Mouse (Mus musculus) limb, embryonic 13.5 days (tissue): Measurements from ENCODE around the gene Svbp. TPM values are rescaled to one million over a fixed set of nuclear protein-coding genes. Genes with fewer than 3 reads are reported as not detected.

ENCODE experiments used
- ATAC-seq: fragments of 200-750 bp; cut with Nextera tagmentation; 2 replicates; pipeline ENCODE4 v1.8.0; 2017; ENCODE audit warnings: low read depth, moderate number of reproducible peaks, moderate TSS enrichment; ENCODE audit not compliant: low FRiP score
- H3K27ac ChIP-seq: fragments of 300-500 bp; sonication (generic); 2 replicates; pipeline ENCODE4 v1.5.1; 2015; ENCODE audit warnings: inconsistent platforms, mild to moderate bottlenecking, moderate library complexity
- H3K27me3 ChIP-seq: fragments of 300-500 bp; sonication (generic); 2 replicates; pipeline ENCODE4 v1.6.1; 2015; ENCODE audit warnings: mild to moderate bottlenecking, inconsistent platforms
- H3K36me3 ChIP-seq: fragments of 300-500 bp; sonication (generic); 2 replicates; pipeline ENCODE4 v1.6.1; 2015; ENCODE audit warnings: inconsistent platforms, mild to moderate bottlenecking, moderate library complexity
- H3K4me1 ChIP-seq: fragments of 300-500 bp; sonication (generic); 2 replicates; pipeline ENCODE4 v1.6.1; 2015; ENCODE audit warnings: inconsistent platforms
- H3K4me2 ChIP-seq: fragments of 300-500 bp; sonication (generic); replicated peaks from 2 replicates; pipeline ENCODE4 v1.6.1; 2015; ENCODE audit warnings: inconsistent platforms, mild to moderate bottlenecking, moderate library complexity
- H3K4me3 ChIP-seq: fragments of 300-500 bp; sonication (generic); 2 replicates; pipeline ENCODE4 v1.5.1; 2015; ENCODE audit warnings: moderate library complexity, mild to moderate bottlenecking, inconsistent platforms
- H3K9ac ChIP-seq: fragments of 300-500 bp; sonication (generic); 2 replicates; pipeline ENCODE4 v1.6.1; 2015; ENCODE audit warnings: mild to moderate bottlenecking, inconsistent platforms
- H3K9me3 ChIP-seq: fragments of 300-500 bp; sonication (generic); 2 replicates; pipeline ENCODE4 v1.6.1; 2016; ENCODE audit warnings: inconsistent platforms
- WGBS: fragments of 180-500 bp; shearing (Covaris S2); methylation state at CpG from one replicate; pipeline ENCODE4 v1.1.7; 2015; 5-methylcytosine and 5-hydroxymethylcytosine counted together
- polyA plus RNA-seq: library from polyadenylated mRNA; unstranded; fragments of >200 nt; fragmentation: Nextera tagmentation; extraction: Ambion mirVana; gene quantifications from 2 replicates; pipeline ENCODE4 v1.2.1, GENCODE M21; 2015

The Svbp gene
- polyA plus RNA-seq, 1 experiment from 2014 or later: 223 TPM

DNA sequence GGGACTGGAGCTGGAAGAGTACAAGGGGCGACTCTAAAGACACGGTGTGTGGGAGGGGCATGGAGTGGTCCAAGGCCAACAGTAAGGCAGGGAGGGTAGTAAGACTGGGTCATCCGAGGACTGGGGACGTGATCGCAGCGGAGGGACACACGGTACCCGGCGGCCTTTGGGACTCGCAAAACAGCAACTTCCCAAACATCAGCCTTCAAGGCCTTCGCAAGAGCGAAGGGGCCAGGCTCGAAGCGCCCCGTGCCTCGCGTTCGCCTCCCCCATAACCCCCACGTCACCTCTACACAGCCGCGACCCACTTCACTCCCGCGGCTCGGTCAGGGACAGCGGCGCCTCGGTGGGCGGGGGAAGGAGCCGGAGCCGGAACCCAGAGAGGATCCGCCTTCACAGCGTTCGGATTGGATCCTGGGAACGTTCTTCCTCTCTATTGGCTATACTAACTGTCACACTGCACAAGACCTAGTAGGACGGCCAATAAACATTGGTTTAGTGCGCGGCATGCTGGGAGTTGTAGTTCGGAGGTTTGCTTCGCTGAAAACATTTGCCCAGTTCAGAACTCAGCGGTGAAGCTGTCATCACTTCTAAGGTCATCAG is 21.2 kb upstream of the Svbp start, which contains the start of gene Zfp691:
Gene Zfp691, minus strand, starts transcription at position 345 of the 603 bp plus-strand sequence.
- peak; percentile 100 for ATAC-seq
- Histone ChIP-seq H3K9me3 (no peaks in the 10 kb centered on the region), H3K4me3 (peak within 1 kb of the TSS; percentile 77), H3K4me2 (peak within 1 kb of the TSS; percentile 83), H3K4me1 (peaks cover 19% of the 10 kb centered on the region), H3K36me3 (peaks cover 24% of the 10 kb centered on the region), H3K27me3 (no peaks in the 10 kb centered on the region), H3K9ac (peak within 1 kb of the TSS; percentile 81), H3K27ac (peak within 1 kb of the TSS; percentile 22; the same call in 1 of the 2 replicates)
- under 1% methylated on average over 40 of the region's 40 CpGs for WGBS

DNA sequence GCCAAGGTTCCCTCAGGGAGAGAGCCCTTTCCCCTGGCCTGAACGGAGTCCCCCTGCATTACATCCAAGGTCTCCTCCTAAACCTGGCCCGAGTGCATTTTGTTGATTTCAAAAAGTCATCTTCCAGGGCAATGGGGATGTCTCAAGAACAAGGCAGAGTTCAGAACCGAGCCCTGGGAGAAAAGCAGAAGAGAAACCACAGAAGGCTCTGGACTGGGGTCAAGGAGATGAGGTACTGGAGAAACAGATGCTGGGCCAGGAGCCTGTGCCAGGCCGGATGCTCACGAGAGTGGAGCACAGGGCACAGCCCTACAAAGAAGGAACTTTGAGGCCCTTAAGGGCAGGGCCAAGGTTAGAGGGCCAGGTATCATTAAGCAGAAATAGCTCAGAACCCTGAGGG is 17.4 kb upstream of the Svbp start:
- 71% methylated on average over 5 of the region's 5 CpGs for WGBS
- Histone ChIP-seq H3K9ac (no peak overlapping the region), H3K9me3 (no peaks in the 10 kb centered on the region), H3K4me2 (no peak overlapping the region), H3K27me3 (no peaks in the 10 kb centered on the region), H3K4me1 (peaks cover 10% of the 10 kb centered on the region), H3K27ac (no peak overlapping the region), H3K4me3 (no peak overlapping the region), H3K36me3 (no peaks in the 10 kb centered on the region)
- no peak for ATAC-seq

DNA sequence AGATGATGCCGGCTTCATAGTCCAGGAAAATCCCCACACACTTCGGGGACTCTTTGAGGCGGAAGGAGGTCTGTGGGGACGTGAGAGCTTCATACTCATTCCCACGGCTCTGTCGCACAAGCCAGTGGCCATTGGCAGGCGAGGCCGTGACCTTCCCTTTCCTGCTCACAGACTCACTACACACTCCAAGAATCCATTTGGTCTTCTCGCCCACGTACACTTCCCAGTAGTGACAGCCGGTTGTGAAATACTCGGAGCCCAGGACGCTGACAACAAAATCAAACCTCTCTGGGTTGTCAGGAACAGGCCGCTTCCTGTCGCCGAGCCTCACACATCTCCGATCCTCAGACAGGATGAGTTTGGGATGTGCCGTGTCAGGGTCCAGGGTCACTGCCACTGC is 16.8 kb upstream of the Svbp start:
- H3K9ac ChIP-seq: no peak overlapping the region
- 76% methylated on average over 18 of the region's 18 CpGs for WGBS
- no peak overlapping the region for H3K4me2 ChIP-seq
- no peak overlapping the region for H3K27ac ChIP-seq
- no peak for ATAC-seq
- H3K4me3 ChIP-seq: no peak overlapping the region
- no peaks in the 10 kb centered on the region for H3K36me3 ChIP-seq
- no peaks in the 10 kb centered on the region for H3K9me3 ChIP-seq
- H3K4me1 ChIP-seq: peaks cover 4% of the 10 kb centered on the region
- H3K27me3 ChIP-seq: no peaks in the 10 kb centered on the region

DNA sequence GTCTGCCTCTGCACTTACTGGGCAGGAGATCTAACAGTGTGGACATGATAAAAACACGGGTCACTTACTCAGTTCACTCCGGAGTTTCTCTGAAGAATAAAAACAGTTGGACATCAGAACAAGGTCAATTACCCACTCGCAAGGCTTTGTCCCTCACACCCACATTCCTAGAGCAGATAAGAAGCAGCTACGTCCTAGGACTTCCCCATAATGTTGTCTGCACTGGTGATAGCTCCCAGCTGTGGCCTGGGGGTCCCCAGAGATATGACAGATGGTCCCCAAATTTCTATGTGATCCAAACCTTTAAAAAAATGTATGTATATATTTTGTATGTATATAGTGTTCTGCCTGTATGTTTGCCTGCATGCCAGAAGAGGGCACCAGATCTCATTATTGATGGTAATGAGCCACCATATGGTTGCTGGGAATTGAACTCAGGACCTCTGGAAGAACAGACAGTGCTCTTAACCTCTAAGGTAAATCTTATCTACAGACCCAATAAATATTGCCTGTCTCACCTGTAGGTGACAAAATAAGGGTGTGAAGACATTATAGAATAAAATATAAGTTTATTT is 14.9 kb upstream of the Svbp start:
- no peak overlapping the region for H3K4me2 ChIP-seq
- no peaks in the 10 kb centered on the region for H3K4me1 ChIP-seq
- no peaks in the 10 kb centered on the region for H3K27me3 ChIP-seq
- no peaks in the 10 kb centered on the region for H3K36me3 ChIP-seq
- WGBS: 57% methylated on average over 4 of the region's 4 CpGs
- no peak for ATAC-seq
- H3K9ac ChIP-seq: no peak overlapping the region
- no peak overlapping the region for H3K4me3 ChIP-seq
- H3K9me3 ChIP-seq: no peaks in the 10 kb centered on the region
- H3K27ac ChIP-seq: no peak overlapping the region

DNA sequence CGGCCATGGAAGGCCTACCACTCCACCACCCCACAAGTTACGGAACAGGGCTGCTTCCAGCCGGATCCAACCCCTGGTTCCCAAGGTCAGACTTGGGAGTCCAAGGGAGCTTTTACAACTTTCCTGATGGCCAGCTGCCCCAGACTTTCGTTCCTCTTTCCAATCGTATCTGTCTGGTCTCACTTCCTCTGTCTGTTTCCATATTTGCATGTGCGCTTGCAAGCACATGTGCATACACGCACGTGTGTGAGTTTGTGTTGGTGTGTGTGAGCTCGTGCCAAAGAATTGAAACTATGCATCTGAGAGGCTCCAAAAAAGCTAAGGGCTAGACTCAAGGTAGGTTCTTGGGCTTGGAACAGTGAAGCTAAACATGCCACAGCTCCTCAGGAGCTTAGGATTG is 13.7 kb upstream of the Svbp start:
- no peaks in the 10 kb centered on the region for H3K9me3 ChIP-seq

DNA sequence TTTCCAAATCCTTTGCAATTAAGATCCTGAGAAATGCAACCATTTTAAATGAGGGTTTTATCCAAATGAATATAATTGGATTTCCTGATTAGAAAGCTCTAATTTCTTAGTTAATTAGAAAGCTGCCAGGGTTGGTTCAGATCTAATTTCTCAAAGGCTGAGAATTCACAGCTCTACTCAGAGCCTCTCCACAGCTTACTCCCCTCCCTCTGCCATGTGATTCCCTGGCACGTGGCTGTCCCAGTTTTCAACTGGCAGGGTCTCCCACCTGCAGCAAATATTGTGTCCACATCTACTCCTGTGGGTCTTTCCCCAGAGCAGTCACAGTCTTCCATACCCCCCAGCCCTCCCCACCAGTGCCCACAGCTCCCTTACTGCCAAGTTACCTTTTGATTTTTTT is 11.6 kb upstream of the Svbp start:
- no peak overlapping the region for H3K4me3 ChIP-seq
- no peak for ATAC-seq

More for the DNA sequence above, 13.7 kb upstream of the Svbp start:
- H3K4me3 ChIP-seq: no peak overlapping the region
- H3K27me3 ChIP-seq: no peaks in the 10 kb centered on the region
- 85% methylated on average over 9 of the region's 9 CpGs for WGBS
- H3K4me2 ChIP-seq: no peak overlapping the region
- ATAC-seq: no peak
- H3K27ac ChIP-seq: no peak overlapping the region
- no peak overlapping the region for H3K9ac ChIP-seq
- no peaks in the 10 kb centered on the region for H3K36me3 ChIP-seq
- H3K4me1 ChIP-seq: no peaks in the 10 kb centered on the region

DNA sequence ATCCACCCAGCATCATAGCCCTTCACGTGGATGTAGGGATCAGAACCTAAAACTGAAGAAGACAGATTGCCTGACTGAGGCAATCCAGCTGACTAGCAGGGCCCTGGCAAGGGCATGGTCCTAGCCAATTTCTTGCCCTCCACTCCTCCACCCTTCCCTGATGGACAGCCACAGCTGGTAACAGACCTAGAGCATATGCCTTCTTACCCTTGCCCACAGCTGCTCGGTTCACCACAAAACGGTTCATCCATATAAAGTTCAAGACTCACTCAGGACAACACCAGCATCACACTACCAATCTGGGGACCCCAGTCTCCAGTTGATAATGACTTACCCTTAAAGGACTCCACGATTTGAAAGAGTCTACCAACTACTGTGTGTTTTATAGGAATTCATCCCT is 9.3 kb upstream of the Svbp start:
- no peaks in the 10 kb centered on the region for H3K4me1 ChIP-seq
- no peak overlapping the region for H3K9ac ChIP-seq
- no peaks in the 10 kb centered on the region for H3K36me3 ChIP-seq
- no peak for ATAC-seq
- WGBS: 75% methylated on average over 4 of the region's 4 CpGs
- no peaks in the 10 kb centered on the region for H3K9me3 ChIP-seq
- no peak overlapping the region for H3K27ac ChIP-seq
- H3K27me3 ChIP-seq: no peaks in the 10 kb centered on the region
- H3K4me2 ChIP-seq: no peak overlapping the region
- H3K4me3 ChIP-seq: no peak overlapping the region

More for the DNA sequence above, 11.6 kb upstream of the Svbp start:
- 59% methylated on average over 1 of the region's 1 CpGs for WGBS
- no peaks in the 10 kb centered on the region for H3K9me3 ChIP-seq
- H3K4me2 ChIP-seq: no peak overlapping the region
- no peak overlapping the region for H3K27ac ChIP-seq
- no peak overlapping the region for H3K9ac ChIP-seq
- H3K4me1 ChIP-seq: no peaks in the 10 kb centered on the region
- H3K36me3 ChIP-seq: no peaks in the 10 kb centered on the region
- H3K27me3 ChIP-seq: no peaks in the 10 kb centered on the region

DNA sequence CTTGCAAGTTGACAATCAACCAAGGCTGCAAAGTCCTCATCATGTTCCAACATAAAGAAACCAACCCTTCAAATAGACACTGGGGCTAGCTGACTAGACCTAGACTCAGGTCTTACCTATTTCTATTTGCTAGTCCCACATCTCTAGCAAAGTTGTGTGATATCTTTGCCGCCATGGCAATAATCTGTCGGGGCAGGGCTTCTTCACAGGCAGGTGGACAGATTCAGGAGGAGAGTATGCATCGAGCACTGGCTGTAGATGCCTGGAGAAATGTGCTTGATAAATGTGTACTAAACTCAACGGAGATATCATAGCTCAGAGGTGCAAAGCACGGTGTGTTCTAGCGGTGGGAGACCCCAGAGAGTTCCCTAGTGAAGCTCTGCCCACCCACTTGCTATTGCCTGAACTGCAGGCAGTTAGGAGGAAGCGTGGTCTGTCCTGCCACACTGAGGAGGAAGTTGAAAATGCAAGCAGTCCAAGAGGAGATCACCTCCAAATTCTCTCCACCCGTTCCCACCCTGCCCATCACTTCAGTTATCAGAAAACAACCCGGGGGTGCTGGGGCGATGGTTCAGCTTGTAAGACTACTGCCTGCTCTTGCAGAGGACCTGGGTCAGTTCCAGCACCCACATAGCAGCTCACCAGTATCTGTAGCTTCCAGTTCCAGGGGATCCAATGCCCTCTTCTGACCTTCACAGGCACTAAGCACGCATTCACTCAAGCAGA is 6.9 kb upstream of the Svbp start:
- no peak overlapping the region for H3K4me2 ChIP-seq
- H3K4me1 ChIP-seq: no peaks in the 10 kb centered on the region
- no peak overlapping the region for H3K9ac ChIP-seq
- ATAC-seq: no peak
- no peaks in the 10 kb centered on the region for H3K9me3 ChIP-seq
- no peaks in the 10 kb centered on the region for H3K27me3 ChIP-seq
- WGBS: 55% methylated on average over 11 of the region's 11 CpGs
- H3K36me3 ChIP-seq: no peaks in the 10 kb centered on the region
- no peak overlapping the region for H3K27ac ChIP-seq
- no peak overlapping the region for H3K4me3 ChIP-seq

DNA sequence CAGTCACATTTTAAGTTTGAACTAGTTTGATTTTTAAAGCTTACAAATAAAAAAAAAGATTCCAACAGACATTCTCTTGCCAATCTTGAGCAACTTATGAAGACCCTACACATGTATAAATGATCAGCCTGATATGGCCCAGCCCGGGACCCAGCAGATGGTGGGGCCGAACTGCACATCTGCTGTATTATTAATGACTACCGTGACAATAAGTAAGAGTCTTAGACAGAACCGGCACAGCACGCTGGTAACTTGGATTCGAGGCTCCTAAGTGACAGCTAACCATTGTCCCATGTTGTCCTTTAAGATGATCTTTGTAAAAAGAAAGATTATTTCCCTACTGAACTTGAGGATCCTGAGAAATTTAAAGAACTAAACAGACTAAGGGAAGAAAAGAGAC is 5.7 kb upstream of the Svbp start:
- H3K4me3 ChIP-seq: no peak overlapping the region
- H3K36me3 ChIP-seq: no peaks in the 10 kb centered on the region
- H3K27ac ChIP-seq: no peak overlapping the region
- H3K27me3 ChIP-seq: no peaks in the 10 kb centered on the region
- no peak overlapping the region for H3K4me2 ChIP-seq
- no peak overlapping the region for H3K9ac ChIP-seq
- H3K4me1 ChIP-seq: no peaks in the 10 kb centered on the region
- ATAC-seq: no peak
- no peaks in the 10 kb centered on the region for H3K9me3 ChIP-seq
- WGBS: 82% methylated on average over 6 of the region's 6 CpGs

DNA sequence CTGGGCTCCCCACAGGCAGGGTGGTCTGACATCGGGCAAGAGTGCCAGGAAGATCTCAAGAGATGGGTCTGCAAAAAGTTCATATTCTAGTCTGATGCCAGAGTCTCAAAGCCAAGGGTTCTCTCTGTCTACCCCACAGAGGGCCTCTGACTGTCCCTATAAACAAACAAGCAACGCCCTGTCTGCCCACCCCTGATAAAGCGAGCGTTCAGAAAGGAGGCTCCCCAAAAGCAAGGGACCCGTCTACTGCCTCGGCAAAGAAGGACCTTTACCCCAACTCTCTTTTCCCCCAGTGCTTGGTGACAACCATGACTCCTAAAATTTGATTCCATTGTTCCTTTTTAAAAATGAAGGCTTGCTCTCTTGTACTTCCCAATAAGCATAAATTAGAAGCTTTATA is 5.2 kb upstream of the Svbp start, which contains the start of gene Ermap:
Gene Ermap, minus strand, starts transcription at position 148 of the 400 bp plus-strand sequence.
- no peak within 1 kb of the TSS for H3K4me3 ChIP-seq
- no peaks in the 10 kb centered on the region for H3K4me1 ChIP-seq
- no peaks in the 10 kb centered on the region for H3K27me3 ChIP-seq
- WGBS: 74% methylated on average over 6 of the region's 6 CpGs
- no peak within 1 kb of the TSS for H3K27ac ChIP-seq
- H3K4me2 ChIP-seq: no peak within 1 kb of the TSS
- H3K36me3 ChIP-seq: no peaks in the 10 kb centered on the region
- no peak for ATAC-seq
- H3K9me3 ChIP-seq: no peaks in the 10 kb centered on the region
- no peak within 1 kb of the TSS for H3K9ac ChIP-seq

DNA sequence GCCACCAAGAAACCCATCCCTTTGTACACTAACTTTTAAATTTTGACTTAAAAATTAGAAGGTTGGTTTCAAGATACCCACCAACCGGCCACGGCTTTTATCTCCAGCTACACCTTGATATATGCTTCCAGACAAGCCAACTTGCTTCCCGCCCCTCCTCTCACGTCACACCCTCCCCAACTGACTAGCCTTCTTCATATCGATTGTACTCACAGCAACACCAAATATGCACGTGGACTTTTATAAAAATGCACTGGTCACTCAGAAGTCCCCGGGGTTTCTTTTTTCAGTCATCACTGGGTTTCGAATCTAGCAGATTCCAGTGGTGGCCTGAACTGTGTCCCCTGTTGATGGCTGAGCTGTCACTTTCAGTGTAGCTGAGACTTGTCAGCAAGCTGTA is 4.5 kb upstream of the Svbp start:
- no peak overlapping the region for H3K9ac ChIP-seq
- no peaks in the 10 kb centered on the region for H3K4me1 ChIP-seq
- no peak overlapping the region for H3K4me2 ChIP-seq
- H3K9me3 ChIP-seq: no peaks in the 10 kb centered on the region
- WGBS: 83% methylated on average over 8 of the region's 8 CpGs
- no peak overlapping the region for H3K4me3 ChIP-seq
- no peak overlapping the region for H3K27ac ChIP-seq
- no peaks in the 10 kb centered on the region for H3K36me3 ChIP-seq
- ATAC-seq: no peak
- H3K27me3 ChIP-seq: no peaks in the 10 kb centered on the region

DNA sequence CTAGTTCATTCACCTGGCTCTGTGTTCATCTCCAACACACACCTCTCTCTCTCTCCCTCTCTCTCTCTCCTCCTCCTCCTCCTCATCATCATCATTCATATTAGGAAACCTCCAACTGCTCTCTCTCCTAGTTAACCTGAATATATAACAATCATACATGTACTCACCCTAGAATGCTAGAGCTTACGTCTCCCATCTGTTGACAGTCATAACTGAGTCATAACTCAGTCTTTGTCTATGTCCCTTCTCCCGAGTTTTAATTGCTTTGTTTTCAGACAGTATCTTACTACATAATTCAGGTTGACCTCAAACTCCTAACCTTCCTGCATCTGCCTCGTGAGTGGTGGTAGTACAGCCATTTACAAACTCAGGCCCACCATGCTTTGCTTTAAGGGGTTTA is 3.8 kb upstream of the Svbp start:
- peaks cover 4% of the 10 kb centered on the region for H3K4me1 ChIP-seq
- no peak overlapping the region for H3K4me3 ChIP-seq
- H3K27ac ChIP-seq: no peak overlapping the region
- no peaks in the 10 kb centered on the region for H3K9me3 ChIP-seq
- H3K36me3 ChIP-seq: no peaks in the 10 kb centered on the region
- H3K4me2 ChIP-seq: no peak overlapping the region
- 62% methylated on average over 3 of the region's 3 CpGs for WGBS
- ATAC-seq: no peak
- H3K27me3 ChIP-seq: no peaks in the 10 kb centered on the region
- H3K9ac ChIP-seq: no peak overlapping the region
